Mouse (Mus musculus) thymus, postnatal 36 days (tissue): ENCODE measurements at regions not wholly inside any gene's neighbourhood (a gene's known extent, or its start where the extent isn't known, plus 50 kb on each side); places are given as distances from the start of the nearest gene placed in this dataset.

Experiments
- DNase-seq, 2 experiments: peaks; one replicate each; pipeline ENCODE4 v3.0.0; 2022; ENCODE audit warnings: mixed read lengths in 2 of 2

DNA sequence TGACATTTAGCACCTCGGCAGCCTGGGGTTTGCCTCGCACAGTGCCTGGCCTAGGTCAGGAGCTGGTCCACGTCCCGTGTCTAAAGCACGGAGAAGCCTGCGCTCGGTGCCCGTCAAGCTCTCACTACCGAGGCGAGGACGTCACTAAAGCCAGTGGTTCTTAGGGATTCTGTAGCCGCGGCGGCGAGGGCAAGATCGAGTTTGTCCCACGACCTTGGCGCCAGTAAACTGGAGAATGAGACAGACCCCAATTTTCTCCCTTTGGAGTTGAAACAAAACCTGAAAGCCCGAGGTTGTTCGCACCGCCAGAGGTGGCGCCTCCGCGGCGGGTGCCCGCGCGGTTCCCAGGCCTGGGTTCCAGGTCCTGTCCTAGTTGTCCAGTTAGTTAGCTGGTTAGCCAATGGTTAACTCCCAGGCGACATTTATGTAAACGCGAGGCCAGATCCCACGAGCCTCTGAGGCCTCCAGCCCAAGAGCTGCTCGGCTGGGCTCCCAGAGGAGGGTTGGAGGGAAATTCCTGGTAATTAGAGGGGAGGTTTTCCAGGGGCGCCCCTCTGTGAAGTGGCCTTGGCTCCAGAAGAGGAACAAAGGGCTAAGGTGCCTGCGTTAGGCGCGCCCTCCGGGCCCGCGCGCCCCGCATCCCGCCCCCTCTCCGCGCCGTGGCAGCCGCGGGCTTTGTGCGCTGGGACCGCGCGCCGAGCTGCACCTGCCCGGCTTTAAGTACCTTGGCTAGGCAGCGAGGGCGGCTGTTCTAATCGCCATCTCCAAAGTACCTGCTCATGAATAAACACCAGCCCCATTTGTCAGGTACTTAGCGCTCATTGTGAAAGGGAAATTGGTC is 74.0 kb downstream of the Rhcg start:
- DNase-seq = no peak

DNA sequence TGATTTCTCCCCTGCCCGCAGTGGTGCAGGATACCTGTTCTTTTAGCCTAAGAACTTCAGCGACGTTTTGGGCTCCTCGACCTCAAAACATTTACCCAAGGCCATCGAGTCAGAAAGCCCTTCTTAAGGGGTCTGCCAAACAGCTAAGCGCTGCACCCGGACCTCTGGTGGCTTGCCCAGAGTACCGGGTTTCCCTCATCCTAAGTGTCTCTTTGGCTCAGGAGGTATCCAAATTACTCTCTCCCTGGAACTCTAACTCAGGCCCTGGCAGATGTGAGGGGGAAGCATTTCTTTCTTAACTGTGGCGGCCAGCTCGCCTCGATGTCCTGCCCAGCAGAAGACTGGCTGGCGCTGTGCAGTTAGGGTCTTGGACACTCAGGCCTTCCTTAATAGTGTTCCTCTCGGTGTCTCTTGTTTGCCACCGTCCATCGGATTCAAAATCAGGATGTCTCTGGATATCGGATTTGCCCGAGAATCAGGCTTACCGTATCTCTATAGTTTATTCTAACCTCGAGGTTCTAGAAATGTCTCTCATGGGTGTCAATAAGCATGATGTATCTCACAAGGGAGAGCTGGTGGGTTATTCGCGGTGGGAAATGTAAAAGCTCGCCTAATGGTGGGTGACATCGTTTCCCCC is 75.0 kb downstream of the Rhcg start:
- no peak for DNase-seq

DNA sequence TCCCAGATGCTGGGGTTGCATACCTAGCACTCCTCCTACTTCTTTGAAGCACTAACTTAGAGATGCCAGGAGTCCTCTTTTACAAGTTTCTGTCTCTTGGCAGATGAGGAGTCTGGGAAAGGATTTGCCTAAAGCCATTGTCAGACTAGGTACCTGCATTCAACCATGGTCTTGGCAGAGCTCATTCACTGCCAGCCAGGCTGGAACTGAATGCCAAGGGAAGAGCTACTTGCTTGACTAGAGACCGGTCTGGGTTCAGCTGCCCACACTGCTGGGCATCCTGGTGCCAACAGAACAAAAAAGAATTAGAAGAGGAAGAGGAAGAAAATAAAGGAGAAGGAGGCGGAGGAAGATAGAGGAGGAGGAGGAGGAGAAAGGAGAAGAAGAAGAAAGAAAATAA is 74.1 kb upstream of the Polg start:
- no peak for DNase-seq

DNA sequence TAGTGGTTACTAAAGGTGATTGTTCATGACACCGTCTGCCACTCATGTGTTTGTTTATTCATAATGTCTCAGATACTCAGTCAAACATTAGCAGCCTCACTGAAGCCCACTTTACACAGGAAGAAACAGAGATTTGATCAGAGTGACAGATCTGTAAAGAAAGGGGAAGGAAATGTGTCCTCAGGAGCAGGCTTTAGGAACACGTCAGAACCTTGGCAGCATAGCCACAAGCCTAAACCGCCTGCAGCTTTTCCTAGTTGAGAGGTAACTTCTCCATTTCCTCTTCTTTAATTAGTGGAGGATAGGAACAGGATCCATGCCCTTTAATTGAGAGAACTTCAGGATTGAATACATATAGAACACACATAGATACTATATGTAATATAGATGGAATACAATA is 73.3 kb upstream of the Polg start:
- DNase-seq = no peak

DNA sequence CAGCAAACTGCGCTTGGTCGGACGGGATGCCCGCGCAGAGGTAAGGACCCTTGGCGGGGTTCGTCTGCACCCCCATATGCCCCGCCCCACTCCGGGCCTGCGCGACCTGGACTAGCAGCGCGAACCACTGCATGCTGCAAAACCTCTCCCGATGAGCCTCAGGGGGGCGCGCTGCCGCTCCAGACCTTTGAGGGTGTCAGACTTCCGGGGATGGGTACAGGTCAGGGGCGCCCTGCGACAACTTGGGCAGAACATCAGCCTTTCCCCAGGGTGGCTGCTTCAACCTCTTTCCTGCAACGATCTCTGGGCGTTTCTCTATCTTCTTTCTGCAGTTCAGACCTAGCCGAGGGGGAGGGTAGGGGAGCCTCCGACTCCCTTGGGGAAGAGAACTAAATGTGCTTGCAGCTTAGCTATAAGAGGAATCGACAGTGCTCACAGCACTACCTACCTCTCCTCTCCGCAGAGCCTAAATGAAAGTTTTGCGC is 70.0 kb upstream of the Polg start:
- DNase-seq = peak; percentile 49 to 60

DNA sequence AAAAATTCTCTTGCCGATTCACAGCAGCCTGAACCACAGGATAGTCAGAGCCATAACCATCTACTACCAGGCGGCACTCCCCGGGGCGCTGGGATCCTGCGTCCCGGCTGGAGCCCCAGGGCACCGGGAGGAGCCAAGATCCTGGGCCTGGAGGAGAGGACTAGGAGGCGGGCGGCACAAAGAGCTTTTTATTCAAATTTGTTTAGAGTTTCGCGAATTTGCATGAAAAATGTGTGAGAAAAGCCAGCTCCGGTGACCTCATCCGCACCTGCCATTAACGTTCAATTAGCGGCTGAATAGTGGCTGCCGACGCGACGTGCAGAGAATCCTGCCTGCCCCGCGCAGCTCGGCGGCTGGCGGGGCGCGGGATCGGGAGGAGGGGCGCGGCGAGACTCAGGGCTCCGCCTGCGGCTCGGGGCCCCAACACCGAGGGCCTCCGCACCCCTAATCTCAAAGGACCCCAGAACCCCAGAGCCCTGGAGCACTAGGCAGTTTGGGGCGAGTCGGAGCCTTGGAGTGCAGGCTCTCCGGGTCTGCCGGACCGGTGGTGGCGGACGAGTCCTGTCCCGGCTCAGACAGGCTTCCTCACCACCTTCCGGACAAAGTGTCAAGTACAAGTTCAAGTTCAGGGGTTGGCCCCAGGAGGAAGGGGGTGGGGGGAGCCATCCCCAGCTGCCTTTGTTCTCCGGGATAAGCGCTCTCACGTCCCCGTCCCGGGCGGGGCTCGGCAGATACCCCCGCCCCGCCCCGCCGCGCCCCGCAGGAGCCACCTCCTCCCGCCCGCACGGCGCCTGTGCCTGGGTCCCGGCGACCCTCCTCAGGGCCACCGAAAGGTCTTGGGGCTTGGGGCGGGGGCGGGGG is 69.3 kb upstream of the Polg start:
- peak; percentile 33 to 39 for DNase-seq

DNA sequence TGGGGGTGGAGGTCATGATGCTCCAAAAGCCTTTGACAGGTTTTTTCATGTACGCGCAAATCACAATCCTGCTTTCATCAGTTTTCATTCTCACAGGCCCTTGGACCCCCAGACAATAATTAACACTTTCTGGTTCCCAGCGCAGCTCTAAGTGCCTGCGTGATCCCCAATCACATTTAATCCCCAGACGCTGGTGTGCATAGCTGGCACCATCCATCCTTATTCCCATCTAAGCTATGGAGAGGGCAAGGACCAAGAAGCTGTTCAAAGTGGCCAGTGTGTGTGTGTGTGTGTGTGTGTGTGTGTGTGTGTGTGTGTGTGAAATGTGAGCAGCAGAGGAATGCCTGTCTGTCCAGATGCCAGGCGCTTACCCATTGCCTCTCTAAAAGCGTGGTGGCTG is 68.7 kb upstream of the Polg start:
- DNase-seq = no peak

DNA sequence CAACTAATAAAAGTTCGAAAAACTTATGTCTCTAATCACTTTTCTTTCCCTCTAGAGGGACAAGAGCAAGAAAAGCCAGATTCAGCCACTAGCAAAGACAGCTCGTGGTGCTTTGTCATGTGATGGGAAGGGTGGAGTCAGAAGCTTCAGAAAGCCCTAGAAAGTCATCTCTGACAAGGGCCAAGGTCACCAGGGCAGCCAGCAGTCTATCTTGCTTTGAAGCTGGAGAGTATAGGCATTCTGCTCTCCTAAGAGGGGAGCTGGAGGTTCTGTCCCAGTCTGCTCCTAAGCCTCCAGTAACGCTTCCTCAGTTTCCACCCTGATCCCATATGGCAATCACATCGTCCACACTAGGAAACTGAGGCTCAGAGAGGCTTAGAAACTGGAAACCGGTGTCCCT is 68.2 kb upstream of the Polg start:
- DNase-seq = no peak

DNA sequence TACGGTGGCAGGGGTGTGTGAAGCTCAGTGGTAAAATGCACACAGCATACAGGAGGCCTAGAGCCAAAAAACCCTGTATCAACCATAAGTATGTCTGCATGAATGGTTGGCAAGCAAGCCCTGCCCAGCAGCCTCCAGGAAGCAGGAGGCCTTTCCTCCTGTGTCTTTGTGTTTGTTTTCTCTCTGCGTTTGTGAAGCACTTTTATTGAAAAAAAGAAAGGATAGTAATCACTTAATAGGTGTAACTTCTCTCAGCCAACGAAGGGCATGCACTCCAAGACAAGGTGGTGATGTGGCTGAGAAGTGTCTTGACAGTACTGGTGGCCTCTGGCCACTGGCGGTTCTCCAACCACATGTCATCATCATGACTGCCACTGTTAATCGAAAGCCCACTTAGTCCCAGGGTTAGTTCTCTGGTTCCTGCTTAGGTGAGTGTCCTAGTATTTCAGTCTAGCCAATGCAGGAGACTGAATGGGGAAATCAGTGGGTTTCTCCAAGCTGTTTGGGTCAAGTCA is 66.5 kb upstream of the Polg start:
- DNase-seq = no peak

DNA sequence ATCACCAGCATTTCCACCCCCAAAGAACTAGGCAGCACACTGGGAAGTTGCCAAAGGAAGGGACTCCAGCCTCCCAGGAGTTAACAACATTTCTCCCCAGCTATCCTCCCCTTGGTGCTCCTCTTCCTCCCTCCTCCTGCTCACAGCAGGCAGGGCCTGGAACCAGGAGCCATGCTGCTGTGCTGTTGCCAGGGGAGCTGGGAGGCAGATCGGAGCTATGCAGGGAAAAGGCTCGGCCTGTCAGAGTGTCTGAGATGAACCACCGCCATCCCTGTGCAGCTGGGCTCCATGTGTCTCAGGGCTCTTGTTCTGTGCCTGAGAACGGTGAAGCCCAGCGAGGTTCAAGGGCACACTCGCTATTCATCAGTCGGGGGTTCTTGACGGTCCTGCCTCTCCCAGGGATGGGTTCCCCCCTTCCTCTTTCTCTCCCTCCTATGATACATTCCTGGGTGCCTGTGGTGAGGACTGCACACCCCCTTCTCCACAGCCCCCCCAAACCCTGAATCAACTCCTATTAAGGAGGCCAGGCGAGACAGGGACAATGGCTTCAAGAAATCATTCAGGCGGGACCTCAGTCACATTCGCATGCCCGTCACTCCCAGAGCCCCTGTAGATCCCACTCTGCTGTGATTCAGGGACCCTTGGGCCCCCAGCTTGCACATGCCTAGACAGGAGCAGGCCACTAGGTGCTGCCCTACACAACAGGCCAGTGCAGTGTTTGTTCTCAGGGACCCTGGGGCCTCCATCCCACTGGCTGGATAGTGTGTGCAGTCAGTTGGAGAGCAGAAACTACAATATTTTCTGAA is 65.6 kb upstream of the Polg start:
- DNase-seq = no peak

DNA sequence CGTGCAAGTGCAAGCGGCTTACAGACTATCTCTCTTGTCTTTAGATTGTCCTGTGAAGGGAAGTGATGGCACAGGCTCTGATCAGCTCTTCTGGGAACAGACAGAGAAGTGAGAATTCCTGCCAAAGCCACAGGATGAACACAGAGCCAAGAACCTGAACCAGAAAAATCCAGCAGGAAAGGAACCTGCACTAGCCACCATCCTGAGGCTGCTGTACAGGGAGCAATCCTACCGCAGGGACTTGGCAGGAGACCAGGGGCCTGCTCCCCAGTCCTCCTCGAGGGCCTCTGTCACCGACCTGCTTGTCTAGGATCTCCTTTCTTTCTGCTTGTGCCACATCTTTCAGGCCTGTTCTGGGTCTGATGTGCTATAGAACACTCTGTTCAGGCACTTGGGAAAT is 65.0 kb upstream of the Polg start:
- no peak for DNase-seq

DNA sequence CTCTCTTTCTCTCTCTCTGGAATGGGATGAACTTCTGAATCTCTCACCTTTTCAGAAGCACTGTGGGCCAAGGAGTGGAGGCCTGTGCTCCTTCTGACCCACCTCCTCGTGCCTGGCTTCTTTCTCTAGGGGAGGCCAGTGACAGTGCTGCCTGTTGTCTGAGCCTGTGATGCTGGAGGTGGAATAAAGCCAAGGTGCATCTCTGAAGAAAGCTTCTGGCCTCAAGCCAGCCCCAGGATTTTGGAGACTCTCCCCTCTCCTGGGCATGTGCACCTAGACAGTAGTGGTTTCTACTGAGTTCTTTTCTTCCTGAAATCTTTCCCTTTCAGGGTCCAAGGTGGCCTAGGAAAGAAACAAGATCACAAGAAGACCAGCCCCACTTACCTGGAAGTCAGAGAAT is 63.3 kb upstream of the Polg start:
- DNase-seq = no peak

DNA sequence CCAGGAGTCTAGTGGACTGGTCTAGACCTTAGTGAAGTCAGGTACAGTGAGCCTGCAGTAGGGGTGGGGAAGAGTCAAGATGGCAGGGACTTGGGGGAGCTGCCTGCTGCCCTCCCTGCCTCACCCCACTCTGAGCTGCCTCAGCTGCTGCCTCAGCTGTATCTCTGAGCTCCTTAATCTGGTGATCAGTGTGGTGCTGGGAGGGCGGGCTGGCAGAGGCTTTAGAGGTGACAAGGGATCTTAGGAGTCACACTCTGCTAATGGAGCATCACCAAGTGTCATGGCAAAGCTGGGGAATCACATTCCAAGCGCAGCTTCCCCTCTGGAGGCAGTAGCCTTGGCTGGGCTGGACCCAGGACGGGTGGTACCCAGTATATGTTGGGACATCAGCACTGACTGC is 61.8 kb upstream of the Polg start:
- no peak for DNase-seq

DNA sequence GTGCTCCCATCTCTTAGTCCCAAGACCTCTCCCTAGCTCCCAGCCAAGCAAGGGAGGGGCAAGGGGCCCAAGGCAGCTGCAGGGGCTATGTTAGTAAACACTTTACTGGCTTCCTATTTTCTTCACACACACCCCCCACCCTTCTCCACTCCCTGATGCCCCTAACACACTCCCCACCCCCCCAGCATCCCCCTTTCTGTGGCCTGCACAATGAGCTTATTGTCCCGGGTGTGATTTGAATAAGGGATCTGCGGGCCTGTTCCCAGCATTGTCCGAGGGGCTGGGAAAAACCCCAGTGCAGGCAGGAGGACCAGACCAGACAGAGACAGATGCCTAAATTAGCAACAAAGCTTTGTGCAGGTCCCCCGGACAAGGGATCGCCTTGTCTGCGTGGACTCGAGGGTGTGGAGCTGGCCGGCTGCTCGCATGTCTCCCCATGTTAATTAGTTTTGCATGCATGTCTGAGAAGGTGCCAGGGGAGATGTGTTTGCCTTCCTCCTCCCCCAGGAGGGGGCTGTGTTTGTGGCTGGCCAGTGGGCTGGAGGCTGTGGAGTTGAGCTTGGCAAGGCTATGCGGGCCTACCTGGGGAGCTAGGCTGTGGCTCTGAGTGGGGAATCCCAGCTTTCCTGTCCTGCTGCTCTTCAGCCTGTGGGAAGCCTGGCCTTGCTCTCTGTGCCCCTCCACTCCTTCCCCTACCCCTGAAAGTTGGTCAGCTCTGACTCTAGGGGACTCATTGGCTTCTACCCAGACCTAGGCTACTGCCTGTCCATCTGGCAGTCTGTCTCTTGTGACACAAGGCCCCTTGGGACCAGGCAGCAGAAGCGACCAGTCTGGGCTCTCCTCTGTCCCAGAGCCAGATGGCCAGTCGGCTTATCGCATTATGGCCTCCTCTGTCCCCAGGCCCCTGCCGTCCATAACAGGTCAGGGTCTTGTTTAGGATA is 59.8 kb upstream of the Polg start:
- DNase-seq = no peak

DNA sequence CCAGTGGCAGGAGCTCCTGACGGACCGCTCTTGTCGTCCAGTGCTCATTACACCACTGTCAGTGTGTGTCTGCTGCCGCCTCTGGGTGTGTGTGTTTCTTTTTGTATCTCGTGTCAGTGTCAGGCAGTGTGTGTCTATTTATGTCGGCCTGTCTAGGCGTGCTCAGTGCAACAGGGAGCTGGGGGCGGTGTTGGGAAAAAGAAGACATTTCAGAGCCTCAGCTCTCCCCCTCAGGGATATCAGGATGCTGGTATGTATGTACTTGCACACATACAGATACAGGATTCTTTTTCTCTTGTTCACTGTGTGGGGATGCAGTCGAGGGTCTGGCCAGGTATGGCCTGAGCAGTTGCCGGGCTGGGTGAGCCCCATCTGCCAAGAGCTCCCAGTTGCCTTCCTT is 58.8 kb upstream of the Polg start:
- DNase-seq = no peak

DNA sequence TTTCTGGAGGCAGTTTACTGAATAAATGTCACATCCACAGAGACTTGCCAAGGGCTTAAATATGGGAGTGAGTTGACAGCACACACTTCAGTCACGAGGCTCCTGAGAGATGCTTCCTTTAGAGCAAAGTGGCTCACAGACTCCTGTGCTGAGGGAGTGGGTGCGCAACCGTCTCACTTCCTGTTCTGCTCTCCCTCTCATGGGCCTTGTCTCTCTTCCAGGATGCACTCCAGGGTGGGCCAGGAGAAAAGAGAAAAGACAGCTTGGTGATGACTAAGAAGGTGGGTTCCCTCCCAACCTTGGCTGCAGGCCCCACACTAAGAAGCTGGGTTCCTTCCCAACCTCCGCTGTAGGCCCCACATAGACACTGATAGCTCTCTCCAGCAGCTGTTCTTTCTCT is 57.5 kb upstream of the Polg start:
- DNase-seq = no peak

DNA sequence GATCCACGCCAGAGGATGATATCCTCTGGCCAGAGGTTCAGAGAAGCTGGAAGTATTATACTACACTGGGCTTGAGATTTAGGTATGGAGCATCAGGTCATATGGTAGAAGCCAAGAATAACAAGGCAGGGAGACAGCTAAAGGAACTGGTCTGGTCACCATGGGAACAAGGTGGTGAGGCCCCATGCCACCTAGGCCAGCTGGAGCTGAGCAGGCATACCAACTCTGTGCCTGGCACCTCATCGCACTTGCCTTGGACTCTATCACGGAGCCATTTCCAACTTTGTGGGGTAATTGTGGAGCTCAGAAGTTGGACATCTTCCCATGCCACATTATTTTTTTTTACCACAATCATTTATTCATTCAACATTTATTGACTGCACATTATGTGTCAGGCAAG is 55.9 kb upstream of the Polg start:
- no peak for DNase-seq

DNA sequence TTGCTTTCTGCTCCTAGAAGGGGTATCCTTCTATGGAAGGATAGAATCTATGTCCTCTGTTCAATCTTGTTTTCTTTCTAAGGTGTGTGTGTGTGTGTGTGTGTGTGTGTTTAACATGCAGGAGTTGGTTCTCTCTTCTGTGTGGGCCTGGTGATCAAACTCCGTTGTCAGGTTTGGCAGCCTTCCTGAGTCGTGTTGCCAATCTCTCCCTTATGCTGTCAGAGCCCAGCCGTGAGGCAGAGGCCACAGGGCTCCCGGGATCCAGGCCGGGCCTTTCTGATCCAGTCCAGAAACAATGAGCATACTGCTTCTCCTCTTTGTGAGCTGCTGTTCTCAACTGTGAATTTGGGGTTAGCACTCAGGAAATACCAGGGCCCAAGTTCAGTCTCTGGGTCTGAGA is 55.1 kb upstream of the Polg start:
- DNase-seq = no peak

DNA sequence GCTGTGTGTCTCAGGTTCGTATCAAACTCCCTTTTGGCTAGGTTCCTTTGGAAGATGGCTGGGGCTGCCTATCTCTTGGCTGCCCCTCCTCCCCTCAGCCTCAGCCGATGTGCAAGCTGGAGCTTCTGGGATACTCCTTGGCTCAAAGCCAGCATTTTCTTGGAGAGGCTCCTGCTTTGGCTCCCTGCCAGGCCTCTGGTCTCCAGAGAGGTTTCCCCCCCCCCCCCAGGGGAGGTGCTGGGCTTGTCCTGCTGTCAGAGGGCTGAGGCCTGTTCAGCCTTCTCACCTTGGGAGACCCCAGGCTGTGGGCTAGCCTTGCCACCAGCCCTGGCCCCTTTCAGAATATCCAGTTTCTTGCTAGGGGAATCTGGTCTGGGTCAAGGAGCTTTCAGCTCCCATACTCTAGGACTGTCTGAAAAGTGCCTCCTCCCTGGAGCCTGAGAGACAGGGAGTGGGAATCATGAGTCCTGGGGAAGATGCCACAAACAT is 54.1 kb upstream of the Polg start:
- DNase-seq = no peak

DNA sequence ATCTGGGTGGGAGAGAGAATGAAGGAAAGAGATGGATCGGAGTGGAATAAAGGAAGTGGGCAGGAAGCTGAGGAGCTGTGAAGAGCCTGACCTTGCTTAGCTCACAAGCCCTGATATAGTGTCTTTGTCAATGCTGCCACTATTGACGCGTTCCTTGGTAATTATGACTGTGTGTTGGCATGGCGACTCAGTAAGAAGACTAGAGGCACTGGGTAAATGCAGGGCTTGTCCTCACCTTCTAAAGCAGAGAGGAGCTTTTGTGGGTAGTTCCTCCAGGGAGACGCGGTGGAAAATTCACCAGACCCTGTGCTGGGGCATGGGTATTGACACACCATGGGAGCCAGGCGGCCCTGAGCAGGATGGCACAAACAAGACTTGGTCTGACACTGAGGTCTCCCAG is 52.8 kb upstream of the Polg start:
- DNase-seq = no peak
